Mouse (Mus musculus) kidney, embryonic 16.5 days (tissue): ENCODE results near the gene 4921507P07Rik. TPM values are rescaled to one million over a fixed set of nuclear protein-coding genes. Genes with fewer than 3 reads are reported as not detected.
A peak's percentile ranks its signal among the peaks of the same experiment; 100 is the strongest.

Experiments
- ATAC-seq: fragments of 200-750 bp; cut with Nextera tagmentation; 2 replicates; pipeline ENCODE4 v1.8.0; 2017; ENCODE audit warnings: moderate TSS enrichment; ENCODE audit not compliant: low FRiP score, low TSS enrichment
- H3K27ac ChIP-seq: fragments of 300-500 bp; sonication (generic); 2 replicates; pipeline ENCODE4 v1.5.1; 2014; ENCODE audit warnings: low read length
- H3K27me3 ChIP-seq: fragments of 300-500 bp; sonication (generic); 2 replicates; pipeline ENCODE4 v1.6.1; 2014; ENCODE audit warnings: low read length, control low read depth, mixed read lengths; ENCODE audit not compliant: insufficient read depth
- H3K36me3 ChIP-seq: fragments of 300-500 bp; sonication (generic); 2 replicates; pipeline ENCODE4 v1.6.1; 2014; ENCODE audit warnings: low read length, control low read depth, mixed read lengths; ENCODE audit not compliant: insufficient read depth
- H3K4me1 ChIP-seq: fragments of 300-500 bp; sonication (generic); 2 replicates; pipeline ENCODE4 v1.6.1; 2014; ENCODE audit warnings: low read length, control low read depth, mixed read lengths; ENCODE audit not compliant: insufficient read depth
- H3K4me2 ChIP-seq: fragments of 300-500 bp; sonication (generic); replicated peaks from 2 replicates; pipeline ENCODE4 v1.6.1; 2014; ENCODE audit warnings: low read depth, low read length
- H3K4me3 ChIP-seq: fragments of 300-500 bp; sonication (generic); 2 replicates; pipeline ENCODE4 v1.5.1; 2014; ENCODE audit warnings: mild to moderate bottlenecking, low read length
- H3K9ac ChIP-seq: fragments of 300-500 bp; sonication (generic); replicated peaks from 2 replicates; pipeline ENCODE4 v1.6.1; 2014; ENCODE audit warnings: low read length
- H3K9me3 ChIP-seq: fragments of 300-500 bp; sonication (generic); 2 replicates; pipeline ENCODE4 v1.6.1; 2016; ENCODE audit warnings: low read length, control low read depth
- WGBS: fragments of 180-500 bp; shearing (Covaris S2); extraction: QIAGEN DNeasy Blood & Tissue Kit; methylation state at CpG from one replicate; pipeline ENCODE4 v1.1.7; 2014; 5-methylcytosine and 5-hydroxymethylcytosine counted together
- polyA plus RNA-seq: library from polyadenylated mRNA; unstranded; fragments of >200 nt; fragmentation: Nextera tagmentation; extraction: Ambion mirVana; gene quantifications from 2 replicates; pipeline ENCODE4 v1.2.1, GENCODE M21; 2015

4921507P07Rik gene
- polyA plus RNA-seq, 1 experiment from 2014 or later, result 1.0 TPM

- 0 out of 2 replicates have a peak, but pooled peaks cover 3% of the 10 kb centered on the region for H3K36me3 ChIP-seq
- H3K9me3 ChIP-seq, result no peaks in the 10 kb centered on the region
- no peak overlapping the region for H3K27ac ChIP-seq
- H3K9ac ChIP-seq, result no peak overlapping the region
- no peaks in the 10 kb centered on the region for H3K27me3 ChIP-seq
- H3K4me2 ChIP-seq, result no peak overlapping the region
- peaks cover 19% of the 10 kb centered on the region for H3K4me1 ChIP-seq
- no peak for ATAC-seq
- 71% methylated on average over 10 of the region's 10 CpGs for WGBS
- H3K4me3 ChIP-seq, result no peak overlapping the region
Observed at GRCm38 (mm10) chr6:50593334-50593845, 3.0 kb downstream of the 4921507P07Rik start.

- no peaks in the 10 kb centered on the region for H3K27me3 ChIP-seq
- peaks cover 11% of the 10 kb centered on the region; the same call in 1 of the 2 replicates for H3K4me1 ChIP-seq
- 0 out of 2 replicates have a peak, but pooled peaks cover 3% of the 10 kb centered on the region for H3K36me3 ChIP-seq
- no peak overlapping the region for H3K4me3 ChIP-seq
- no peaks in the 10 kb centered on the region for H3K9me3 ChIP-seq
- WGBS, result 77% methylated on average over 3 of the region's 3 CpGs
- H3K4me2 ChIP-seq, result no peak overlapping the region
- H3K27ac ChIP-seq, result no peak overlapping the region
- no peak overlapping the region for H3K9ac ChIP-seq
- no peak for ATAC-seq
Observed at GRCm38 (mm10) chr6:50590234-50590633, 6.2 kb downstream of the 4921507P07Rik start.

GRCm38 (mm10) chr6:50588251-50588650 lies 8.2 kb downstream of the 4921507P07Rik start:
- H3K27ac ChIP-seq, result no peak overlapping the region
- no peak overlapping the region for H3K9ac ChIP-seq
- no peak for ATAC-seq
- H3K9me3 ChIP-seq, result no peaks in the 10 kb centered on the region
- no peak overlapping the region for H3K4me2 ChIP-seq
- no peak overlapping the region for H3K4me3 ChIP-seq
- H3K27me3 ChIP-seq, result no peaks in the 10 kb centered on the region
- H3K36me3 ChIP-seq, result no peaks in the 10 kb centered on the region
- WGBS, result 88% methylated on average over 1 of the region's 1 CpGs
- H3K4me1 ChIP-seq, result peaks cover 11% of the 10 kb centered on the region; the same call in 1 of the 2 replicates

- 0 out of 2 replicates have a peak, but pooled peaks have one; percentile 51 for ATAC-seq
- no peak overlapping the region for H3K4me3 ChIP-seq
- H3K36me3 ChIP-seq, result no peaks in the 10 kb centered on the region
- no peaks in the 10 kb centered on the region for H3K27me3 ChIP-seq
- no peak overlapping the region for H3K27ac ChIP-seq
- H3K9ac ChIP-seq, result no peak overlapping the region
- peaks cover 11% of the 10 kb centered on the region; the same call in 1 of the 2 replicates for H3K4me1 ChIP-seq
- 55% methylated on average over 2 of the region's 2 CpGs for WGBS
- no peaks in the 10 kb centered on the region for H3K9me3 ChIP-seq
- no peak overlapping the region for H3K4me2 ChIP-seq
Observed at GRCm38 (mm10) chr6:50587412-50587811, 9.0 kb downstream of the 4921507P07Rik start.

GRCm38 (mm10) chr6:50586316-50586715 lies 10.1 kb downstream of the 4921507P07Rik start:
- Histone ChIP-seq H3K4me1 (peaks cover 11% of the 10 kb centered on the region; the same call in 1 of the 2 replicates), H3K27ac (no peak overlapping the region), H3K36me3 (no peaks in the 10 kb centered on the region), H3K27me3 (no peaks in the 10 kb centered on the region), H3K4me3 (no peak overlapping the region), H3K9ac (no peak overlapping the region), H3K4me2 (no peak overlapping the region), H3K9me3 (no peaks in the 10 kb centered on the region)
- 17% methylated on average over 5 of the region's 5 CpGs for WGBS
- ATAC-seq, result no peak

- WGBS, result 46% methylated on average over 7 of the region's 7 CpGs
- Histone ChIP-seq H3K4me1 (peaks cover 11% of the 10 kb centered on the region; the same call in 1 of the 2 replicates), H3K9me3 (no peaks in the 10 kb centered on the region), H3K36me3 (no peaks in the 10 kb centered on the region), H3K4me2 (no peak overlapping the region), H3K27me3 (no peaks in the 10 kb centered on the region), H3K4me3 (no peak overlapping the region), H3K27ac (no peak overlapping the region), H3K9ac (no peak overlapping the region)
- no peak for ATAC-seq
Observed at GRCm38 (mm10) chr6:50585733-50586132, 10.7 kb downstream of the 4921507P07Rik start.

- no peak for ATAC-seq
- 88% methylated on average over 1 of the region's 1 CpGs for WGBS
- H3K4me1 ChIP-seq, result peaks cover 4% of the 10 kb centered on the region; the same call in 1 of the 2 replicates
- no peak overlapping the region for H3K4me3 ChIP-seq
- no peaks in the 10 kb centered on the region for H3K27me3 ChIP-seq
- no peak overlapping the region for H3K9ac ChIP-seq
- H3K36me3 ChIP-seq, result no peaks in the 10 kb centered on the region
- H3K4me2 ChIP-seq, result no peak overlapping the region
- no peaks in the 10 kb centered on the region for H3K9me3 ChIP-seq
- no peak overlapping the region for H3K27ac ChIP-seq
Observed at GRCm38 (mm10) chr6:50571661-50572060, 24.8 kb downstream of the 4921507P07Rik start.

GRCm38 (mm10) chr6:50566997-50567255 lies 29.5 kb downstream of the 4921507P07Rik start:
- WGBS, result 10% methylated on average over 6 of the region's 6 CpGs
- Histone ChIP-seq H3K4me1 (peaks cover 9% of the 10 kb centered on the region; the same call in 1 of the 2 replicates), H3K36me3 (peaks cover 7% of the 10 kb centered on the region), H3K27ac (peak overlapping the region; percentile 59), H3K4me2 (peak overlapping the region; percentile 51), H3K27me3 (no peaks in the 10 kb centered on the region), H3K9me3 (no peaks in the 10 kb centered on the region), H3K9ac (peak overlapping the region; percentile 81), H3K4me3 (peak overlapping the region; percentile 94)
- no peak for ATAC-seq

- Histone ChIP-seq H3K4me3 (peak within 1 kb of the TSS; percentile 94), H3K9me3 (no peaks in the 10 kb centered on the region), H3K9ac (peak within 1 kb of the TSS; percentile 90), H3K27me3 (no peaks in the 10 kb centered on the region), H3K4me2 (peak within 1 kb of the TSS; percentile 75), H3K27ac (peak within 1 kb of the TSS; percentile 79), H3K36me3 (peaks cover 7% of the 10 kb centered on the region), H3K4me1 (peaks cover 9% of the 10 kb centered on the region; the same call in 1 of the 2 replicates)
- under 1% methylated on average over 78 of the region's 78 CpGs for WGBS
- peak; percentile 99 for ATAC-seq
Observed at GRCm38 (mm10) chr6:50566141-50566996, 30.1 kb downstream of the 4921507P07Rik start, which contains the start of gene Cycs. Cycs (minus strand) TSS chr6:50566538.

- Histone ChIP-seq H3K27me3 (no peaks in the 10 kb centered on the region), H3K9ac (no peak overlapping the region), H3K9me3 (no peaks in the 10 kb centered on the region), H3K4me1 (peaks cover 9% of the 10 kb centered on the region; the same call in 1 of the 2 replicates), H3K36me3 (peaks cover 7% of the 10 kb centered on the region), H3K4me2 (no peak overlapping the region), H3K4me3 (no peak overlapping the region), H3K27ac (no peak overlapping the region)
- WGBS, result 97% methylated on average over 3 of the region's 3 CpGs
- ATAC-seq, result no peak
Observed at GRCm38 (mm10) chr6:50563651-50564050, 32.8 kb downstream of the 4921507P07Rik start.
